Mouse (Mus musculus) heart, adult 2 months (tissue): ENCODE data around the gene Uqcc1. TPM values are rescaled to one million over a fixed set of nuclear protein-coding genes. Genes with fewer than 3 reads are reported as not detected.
A peak's percentile ranks its signal among the peaks of the same experiment; 100 is the strongest.

Experiments
- DNase-seq, 2 experiments: peaks; one replicate each; pipeline ENCODE4 v3.0.0; 2021
- H3K27ac ChIP-seq: fragments of 200-600 bp; 2 replicates; pipeline ENCODE4 v1.8.1; 2022
- H3K27me3 ChIP-seq: fragments of 200-500 bp; 2 replicates; pipeline ENCODE4 v1.6.1; 2012; ENCODE audit warnings: mild to moderate bottlenecking, low read length, inconsistent platforms, mixed read lengths; ENCODE audit not compliant: control insufficient read depth, insufficient read depth
- H3K36me3 ChIP-seq: fragments of 200-500 bp; 2 replicates; pipeline ENCODE4 v1.6.1; 2012; ENCODE audit warnings: low read length, inconsistent platforms; ENCODE audit not compliant: control insufficient read depth, insufficient read depth
- H3K4me1 ChIP-seq: fragments of 200-500 bp; 2 replicates; pipeline ENCODE4 v1.6.1; 2011; ENCODE audit warnings: low read length; ENCODE audit not compliant: control insufficient read depth, insufficient read depth
- H3K4me3 ChIP-seq: fragments of 200-600 bp; 2 replicates; pipeline ENCODE4 v1.8.1; 2022
- H3K79me2 ChIP-seq: fragments of 200-500 bp; replicated peaks from 2 replicates; pipeline ENCODE4 v1.6.1; 2012; ENCODE audit warnings: mild to moderate bottlenecking, inconsistent platforms, low read length, moderate library complexity, mixed read lengths; ENCODE audit not compliant: control insufficient read depth, insufficient read depth
- H3K9ac ChIP-seq: fragments of 200-500 bp; 2 replicates; pipeline ENCODE4 v1.6.1; 2012; ENCODE audit warnings: low read depth, mild to moderate bottlenecking, control low read depth, inconsistent platforms, low read length, mixed read lengths
- CTCF ChIP-seq: fragments of 200-600 bp; IDR thresholded peaks from 2 replicates; pipeline ENCODE4 v1.8.1; 2022; ENCODE audit warnings: antibody characterized with exemption, mild to moderate bottlenecking, moderate library complexity
- EP300 ChIP-seq: fragments of 200-500 bp; IDR thresholded peaks from 2 replicates; pipeline ENCODE4 v1.6.1; 2011; ENCODE audit warnings: low read depth, low read length, control low read depth; ENCODE audit not compliant: insufficient read depth
- POLR2A ChIP-seq: fragments of 200-500 bp; IDR thresholded peaks from 2 replicates; pipeline ENCODE4 v1.6.1; 2011; ENCODE audit warnings: mild to moderate bottlenecking, low read depth, low read length, control low read depth; ENCODE audit not compliant: insufficient read depth
- WGBS: fragments of 180-500 bp; shearing (Covaris S2); methylation state at CpG from one replicate; pipeline ENCODE4 v1.1.7; 2018; 5-methylcytosine and 5-hydroxymethylcytosine counted together
- intact Hi-C: fragments of 180-260 bp; cut with DNase I; formaldehyde crosslinking; loops from one replicate; pipeline ENCODE4 v1.15.1; 2025
- polyA plus RNA-seq: library from polyadenylated mRNA; depleted of rRNA; stranded (reverse); fragments of >200 nt; gene quantifications from 2 replicates; pipeline ENCODE4 v1.2.3, GENCODE M21; 2012
- total RNA-seq, 2 experiments: library from RNA; stranded (reverse); gene quantifications; 2 replicates each; pipeline ENCODE4 v1.2.3; 2021

Uqcc1 gene
- total and polyA plus RNA-seq, 3 experiments, result 144 to 270 (median 268) TPM

GRCm38 (mm10) chr2:155885271-155885697, 44.8 kb downstream of the Uqcc1 start:
- Histone ChIP-seq H3K79me2 (peaks cover 2% of the 10 kb centered on the region), H3K36me3 (peaks cover 2% of the 10 kb centered on the region; the same call in 1 of the 2 replicates), H3K4me3 (no peak overlapping the region), H3K9ac (no peak overlapping the region), H3K4me1 (peaks cover 1% of the 10 kb centered on the region; the same call in 1 of the 2 replicates), H3K27ac (no peak overlapping the region), H3K27me3 (no peaks in the 10 kb centered on the region)
- 84% methylated on average over 10 of the region's 10 CpGs for WGBS
- no peak for TF ChIP-seq POLR2A
- DNase-seq, result no peak
- intact Hi-C loops, result no loop called here

- Histone ChIP-seq H3K27ac (no peak overlapping the region), H3K36me3 (peaks cover 2% of the 10 kb centered on the region; the same call in 1 of the 2 replicates), H3K4me1 (peaks cover 1% of the 10 kb centered on the region; the same call in 1 of the 2 replicates), H3K4me3 (no peak overlapping the region), H3K27me3 (no peaks in the 10 kb centered on the region), H3K9ac (no peak overlapping the region), H3K79me2 (peaks cover 2% of the 10 kb centered on the region)
- intact Hi-C loops, result no loop called here
- no peak for DNase-seq
- WGBS, result 53% methylated on average over 3 of the region's 3 CpGs
- no peak for TF ChIP-seq EP300
- TF ChIP-seq CTCF, result no peak
- TF ChIP-seq POLR2A, result no peak
Observed at GRCm38 (mm10) chr2:155882087-155882486, 48.0 kb downstream of the Uqcc1 start.

GRCm38 (mm10) chr2:155878964-155879876, 50.9 kb downstream of the Uqcc1 start:
- TF ChIP-seq EP300 (no peak), POLR2A (no peak), CTCF (no peak)
- Histone ChIP-seq H3K36me3 (peaks cover 2% of the 10 kb centered on the region; the same call in 1 of the 2 replicates), H3K4me3 (no peak overlapping the region), H3K9ac (no peak overlapping the region), H3K79me2 (peaks cover under 1% of the 10 kb centered on the region), H3K27me3 (no peaks in the 10 kb centered on the region), H3K4me1 (peaks cover 1% of the 10 kb centered on the region; the same call in 1 of the 2 replicates), H3K27ac (no peak overlapping the region)
- WGBS, result 52% methylated on average over 21 of the region's 21 CpGs
- intact Hi-C loops, result no loop called here
- peak in 1 of 2 experiments; percentile 21 for DNase-seq

GRCm38 (mm10) chr2:155873636-155874035, 56.5 kb downstream of the Uqcc1 start:
- no peak overlapping the region for H3K4me3 ChIP-seq
- H3K4me1 ChIP-seq, result no peaks in the 10 kb centered on the region
- H3K27ac ChIP-seq, result no peak overlapping the region
- no peak for DNase-seq
- TF ChIP-seq EP300 (no peak), CTCF (no peak), POLR2A (no peak)
- WGBS, result 72% methylated on average over 6 of the region's 6 CpGs
- no peak overlapping the region for H3K9ac ChIP-seq
- intact Hi-C loops, result no loop called here
- H3K79me2 ChIP-seq, result no peaks in the 10 kb centered on the region
- H3K36me3 ChIP-seq, result no peaks in the 10 kb centered on the region
- H3K27me3 ChIP-seq, result no peaks in the 10 kb centered on the region

- TF ChIP-seq CTCF, result no peak
- no peak for TF ChIP-seq POLR2A
- no peak for TF ChIP-seq EP300
- Histone ChIP-seq H3K9ac (no peak overlapping the region), H3K4me3 (no peak overlapping the region), H3K27me3 (no peaks in the 10 kb centered on the region), H3K79me2 (no peaks in the 10 kb centered on the region), H3K4me1 (no peaks in the 10 kb centered on the region), H3K36me3 (no peaks in the 10 kb centered on the region), H3K27ac (no peak overlapping the region)
- no peak for DNase-seq
- intact Hi-C loops, result no loop called here
- 69% methylated on average over 10 of the region's 10 CpGs for WGBS
Observed at GRCm38 (mm10) chr2:155872930-155873507, 57.1 kb downstream of the Uqcc1 start.

GRCm38 (mm10) chr2:155872486-155872885, 57.6 kb downstream of the Uqcc1 start:
- Histone ChIP-seq H3K4me1 (no peaks in the 10 kb centered on the region), H3K79me2 (no peaks in the 10 kb centered on the region), H3K36me3 (no peaks in the 10 kb centered on the region), H3K27ac (no peak overlapping the region), H3K9ac (no peak overlapping the region), H3K4me3 (no peak overlapping the region), H3K27me3 (no peaks in the 10 kb centered on the region)
- TF ChIP-seq CTCF, result no peak
- TF ChIP-seq POLR2A, result no peak
- no peak for TF ChIP-seq EP300
- DNase-seq, result no peak
- intact Hi-C loops, result no loop called here
- WGBS, result 79% methylated on average over 8 of the region's 8 CpGs
